Mouse (Mus musculus) spleen, adult 18-20 months (tissue): ENCODE results near the gene Cdk6.
"Not testable (repeated sequence)": the region's sequence is repeated elsewhere in the genome, so short reads cannot be mapped to it uniquely, and the experiment has no call there.

ENCODE experiments used
- DNase-seq, 2 experiments: peaks; one replicate each; pipeline ENCODE4 v3.0.0; 2022; ENCODE audit warnings: mixed read lengths in 2 of 2

Cdk6 gene

DNA sequence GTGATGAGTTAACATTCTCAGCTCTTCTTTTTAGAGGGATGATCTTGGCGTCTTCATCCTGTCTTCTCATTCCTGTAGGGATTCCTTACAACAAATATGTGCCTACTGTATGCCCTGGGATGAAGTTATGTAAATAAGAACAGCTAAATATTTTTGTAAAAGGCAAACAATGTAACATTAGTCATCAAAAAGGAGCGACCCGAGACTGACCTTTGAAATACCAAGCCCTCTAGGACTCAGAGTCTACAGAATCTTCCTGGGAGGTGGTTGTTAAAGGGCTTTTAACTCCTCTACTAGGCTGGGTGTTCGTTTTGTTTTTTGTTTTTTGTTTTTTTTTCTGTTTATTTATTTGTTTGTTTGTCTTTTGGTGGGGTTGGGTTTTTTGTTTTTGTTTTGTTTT is 4.3 kb downstream of the Cdk6 start:
- not testable (repeated sequence) for DNase-seq

- DNase-seq = not testable (repeated sequence)
Observed at GRCm38 (mm10) chr5:3349393-3349792, 8.1 kb downstream of the Cdk6 start.

GRCm38 (mm10) chr5:3351836-3352235 is 10.6 kb downstream of the Cdk6 start:
- DNase-seq = not testable (repeated sequence)

GRCm38 (mm10) chr5:3352314-3352713 is 11.0 kb downstream of the Cdk6 start:
- DNase-seq = no peak

DNA sequence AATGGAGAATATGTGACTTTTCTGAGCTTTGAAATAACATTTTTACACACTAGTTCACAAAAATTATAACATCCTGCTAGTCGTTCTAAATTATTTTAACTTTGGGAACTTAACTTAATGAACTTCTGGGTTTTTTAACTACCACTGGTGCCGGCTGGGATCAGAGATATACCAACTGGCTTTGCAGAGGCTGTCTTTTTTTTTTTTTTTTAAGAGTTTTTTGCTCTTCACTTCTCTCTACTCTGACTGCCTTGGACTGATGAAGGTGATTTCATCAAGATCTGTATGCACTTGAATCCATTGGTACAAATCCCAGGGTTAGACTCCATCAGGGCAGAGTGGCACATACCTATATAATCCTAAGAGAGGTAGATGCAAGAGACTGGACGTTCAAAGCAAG is 11.5 kb downstream of the Cdk6 start:
- no peak for DNase-seq

- DNase-seq = no peak
Observed at GRCm38 (mm10) chr5:3354307-3354706, 13.0 kb downstream of the Cdk6 start.

DNA sequence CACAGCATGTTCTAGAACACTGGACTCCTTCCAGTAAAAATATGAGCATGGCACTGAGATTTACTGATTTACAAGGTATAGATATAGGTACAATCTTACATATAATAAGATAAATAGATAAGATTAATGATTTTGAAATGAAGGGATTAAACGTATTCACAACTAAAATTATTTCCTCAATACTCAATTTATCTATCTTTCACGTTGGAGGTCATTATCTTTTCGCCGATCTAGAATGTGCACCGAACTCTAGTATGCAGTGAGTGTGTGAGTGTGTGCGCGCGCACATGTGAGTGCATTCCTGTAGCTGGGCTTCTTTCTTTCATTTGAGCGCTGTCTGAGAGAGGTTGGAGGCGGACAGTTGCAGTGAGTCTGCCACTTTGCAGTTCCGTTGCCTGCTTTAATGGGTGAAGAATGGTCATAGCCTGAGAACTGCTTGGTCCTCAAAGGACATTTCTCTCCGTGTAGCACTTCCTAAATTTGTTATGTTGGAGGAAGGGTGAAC is 13.8 kb downstream of the Cdk6 start:
- no peak for DNase-seq

DNA sequence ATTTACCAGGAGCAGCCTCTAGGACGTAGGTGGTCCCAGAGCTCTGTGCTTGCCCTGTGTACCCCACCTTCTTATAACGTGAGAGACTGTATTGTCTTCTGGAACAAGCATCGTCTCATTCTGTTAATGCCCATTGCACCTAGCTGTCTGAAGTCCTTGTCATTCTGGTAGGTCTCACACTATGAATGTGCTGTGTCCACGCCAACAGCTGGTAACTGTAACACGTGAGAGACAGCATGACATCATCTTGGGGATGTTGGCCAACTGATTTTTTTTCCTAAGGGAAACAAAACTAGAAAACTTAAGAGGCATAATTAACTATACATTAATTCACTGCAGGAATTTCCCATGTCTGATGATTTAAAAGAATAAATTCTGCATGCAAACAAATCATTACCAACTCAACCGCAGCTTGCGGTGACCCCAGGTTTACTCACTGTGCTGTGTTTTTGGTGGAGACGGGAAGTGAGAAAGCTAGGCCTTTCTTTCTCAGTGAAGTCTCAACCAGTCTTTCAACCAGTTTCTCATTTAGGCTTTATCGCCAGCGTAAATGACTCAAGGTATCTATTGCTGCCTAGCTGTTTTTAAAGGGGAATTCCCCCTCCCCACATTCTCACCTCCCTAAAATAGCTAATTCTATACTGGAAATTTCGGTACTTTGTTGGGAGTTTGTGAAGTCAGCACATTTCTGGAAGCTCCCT is 14.4 kb downstream of the Cdk6 start:
- DNase-seq = no peak

DNA sequence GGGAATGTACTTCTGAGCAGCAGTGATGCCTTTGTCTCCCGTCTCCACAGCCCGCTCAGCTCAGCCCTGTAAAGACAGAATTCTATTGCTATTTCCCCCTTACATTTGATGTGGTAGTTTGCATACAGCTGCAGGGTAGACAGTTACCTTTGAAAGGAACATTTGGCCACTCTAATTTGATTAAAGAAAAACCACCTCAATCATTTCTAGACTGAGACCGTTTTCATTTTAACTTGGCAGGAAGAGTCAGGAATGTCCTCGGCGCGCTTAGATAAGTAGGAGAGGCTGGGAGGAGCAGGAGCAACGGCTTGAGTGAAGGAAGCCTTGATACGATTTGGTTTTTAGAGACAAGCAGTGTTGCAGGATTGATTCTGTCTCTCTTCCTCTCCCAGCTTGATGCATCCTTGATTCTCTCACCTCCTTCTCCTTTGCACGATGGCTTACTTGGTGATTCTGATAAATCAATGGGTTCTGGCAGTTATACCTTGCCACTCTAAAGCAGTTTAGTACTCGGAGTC is 15.0 kb downstream of the Cdk6 start:
- DNase-seq = no peak

- DNase-seq = no peak
Observed at GRCm38 (mm10) chr5:3357496-3357895, 16.2 kb downstream of the Cdk6 start.

GRCm38 (mm10) chr5:3358687-3359520 is 17.6 kb downstream of the Cdk6 start:
- DNase-seq = no peak

GRCm38 (mm10) chr5:3359914-3360313 is 18.6 kb downstream of the Cdk6 start:
- no peak for DNase-seq

DNA sequence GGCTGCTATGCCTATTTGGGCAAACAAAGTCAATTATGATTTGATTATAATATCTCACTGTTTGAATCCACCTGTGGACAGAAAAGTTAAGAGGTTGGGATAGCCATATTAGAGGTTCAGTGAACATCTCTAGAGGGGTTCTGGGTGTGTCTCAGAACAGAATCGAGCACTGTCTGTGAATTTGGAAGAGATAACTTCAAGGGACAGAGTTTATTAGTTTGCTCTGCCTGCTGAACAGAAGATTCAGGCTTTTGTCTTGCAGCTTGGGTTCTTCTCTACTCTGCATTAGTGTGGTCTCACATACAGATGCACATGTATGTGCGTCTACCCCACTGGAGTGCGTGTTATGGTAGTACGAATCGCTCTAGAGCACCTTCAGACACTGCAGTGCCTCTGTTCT is 20.0 kb downstream of the Cdk6 start:
- DNase-seq = no peak

GRCm38 (mm10) chr5:3362111-3362510 is 20.8 kb downstream of the Cdk6 start:
- no peak for DNase-seq

DNA sequence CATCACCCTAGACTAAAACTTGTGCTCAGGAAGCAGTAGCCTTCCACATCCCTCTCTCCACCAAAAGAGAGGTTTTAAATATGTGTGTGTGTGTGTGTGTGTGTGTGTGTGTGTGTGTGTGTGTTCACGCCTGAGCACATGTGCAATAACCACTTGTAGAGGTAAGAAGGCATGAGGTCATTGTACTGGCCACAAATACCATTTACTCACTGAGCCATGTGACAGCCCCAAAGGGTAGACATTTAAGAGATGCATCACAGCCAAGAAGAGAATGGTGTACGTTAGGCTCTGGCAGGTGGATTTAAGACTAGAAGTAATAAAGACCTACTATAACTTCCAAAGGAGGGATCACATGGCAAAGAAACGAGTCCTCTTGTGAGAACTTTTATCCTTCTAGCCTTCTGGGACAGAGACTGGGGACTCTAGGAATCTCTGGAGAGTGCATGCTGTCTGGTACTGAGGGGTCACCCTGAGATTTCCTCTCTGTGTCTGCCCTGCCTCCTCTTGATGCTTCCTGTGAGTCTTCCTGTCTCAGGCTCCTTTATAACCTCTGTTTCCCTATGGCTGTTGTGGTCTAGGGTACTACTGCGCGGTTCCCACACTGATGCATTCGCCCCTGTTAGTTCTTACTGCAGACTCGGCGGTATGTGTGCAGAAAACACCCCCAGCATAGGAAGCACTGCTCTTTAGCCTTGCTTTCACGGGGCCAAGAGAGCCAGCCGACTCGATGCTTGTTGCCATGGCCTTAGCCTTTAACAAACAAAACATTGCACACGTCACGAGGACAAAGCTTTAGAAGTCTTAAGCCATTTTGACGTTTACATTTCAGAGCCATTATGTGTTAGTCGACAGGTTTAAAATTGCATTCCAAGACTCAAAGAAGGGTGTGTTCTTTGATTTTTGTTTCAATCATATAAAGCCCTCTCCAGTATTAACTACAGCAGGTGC is 22.0 kb downstream of the Cdk6 start:
- no peak for DNase-seq

DNA sequence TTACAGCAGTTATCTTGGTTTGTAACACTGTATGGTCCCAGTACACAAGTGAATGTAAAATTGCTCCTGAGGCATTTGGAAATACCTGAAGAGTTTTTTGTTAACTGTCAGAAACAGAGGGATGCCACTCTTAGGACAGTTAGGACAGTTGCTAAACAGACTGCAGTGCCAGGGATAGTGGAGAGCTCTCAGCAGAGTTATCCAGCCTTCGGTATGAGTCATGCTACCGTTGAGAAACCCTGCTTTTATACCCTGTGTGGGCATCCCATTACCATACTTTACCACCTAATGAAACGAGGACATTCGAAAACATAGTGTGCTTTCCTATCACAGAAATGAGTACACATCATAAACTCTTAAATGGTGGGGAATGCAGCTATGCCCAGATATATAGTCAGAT is 25.8 kb downstream of the Cdk6 start:
- no peak for DNase-seq

DNA sequence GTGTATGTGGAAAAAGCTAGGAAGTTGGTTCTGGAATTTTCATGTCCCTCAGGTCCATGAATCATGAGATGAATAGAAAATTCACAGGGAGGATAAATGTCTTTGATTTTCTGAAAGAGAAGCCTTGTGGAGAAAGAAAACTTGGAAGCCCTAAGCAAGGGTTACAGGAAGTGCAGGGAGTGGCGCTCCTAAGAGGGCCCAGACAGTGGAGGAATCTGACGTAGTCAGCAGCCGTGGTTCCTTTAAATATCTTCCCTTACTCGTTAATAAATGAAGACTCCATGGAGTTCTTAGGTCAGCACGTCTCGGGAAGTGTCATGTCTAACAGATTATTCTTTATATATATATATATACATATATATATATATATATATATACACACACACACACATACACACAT is 28.0 kb downstream of the Cdk6 start:
- no peak for DNase-seq

GRCm38 (mm10) chr5:3371212-3371611 is 29.9 kb downstream of the Cdk6 start:
- DNase-seq = no peak

DNA sequence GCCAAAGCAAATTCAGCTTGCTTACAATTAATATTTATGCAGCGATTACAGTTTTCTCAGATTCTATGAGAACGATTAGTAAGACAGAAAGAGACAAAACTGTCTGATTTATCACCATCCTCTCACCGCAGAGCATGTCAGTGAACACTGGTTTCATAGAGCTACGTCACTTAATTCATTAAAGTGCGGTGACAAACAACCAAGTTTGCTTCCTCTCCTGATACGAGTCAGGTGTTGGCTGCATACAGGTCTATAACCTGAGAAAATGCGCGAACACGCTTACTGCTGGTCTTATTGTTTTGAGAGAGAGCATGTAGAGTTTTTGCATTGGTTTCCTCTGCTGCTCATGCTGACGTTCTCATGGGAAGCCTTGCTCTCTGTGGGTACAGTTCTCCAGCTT is 31.9 kb downstream of the Cdk6 start:
- DNase-seq = no peak

DNA sequence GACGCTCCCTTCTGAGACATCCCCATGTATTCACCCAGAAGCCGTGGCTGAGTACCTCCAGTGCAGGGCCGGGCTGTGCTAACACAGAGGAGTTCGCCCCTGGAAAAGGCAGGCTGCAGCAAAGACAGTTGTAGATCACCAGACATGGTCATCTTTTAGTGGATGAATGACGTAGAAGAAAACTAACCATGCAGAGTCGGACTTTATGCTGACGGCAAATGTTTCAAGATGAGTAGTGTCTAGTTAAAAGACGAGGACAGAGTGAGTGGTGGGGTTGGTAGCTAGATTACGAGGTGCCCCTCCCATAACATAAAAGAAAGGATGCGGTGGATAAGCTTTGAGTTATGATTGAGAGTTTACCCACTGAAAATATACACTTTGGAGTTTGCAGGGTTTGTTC is 33.5 kb downstream of the Cdk6 start:
- no peak for DNase-seq

GRCm38 (mm10) chr5:3376167-3376566 is 34.9 kb downstream of the Cdk6 start:
- no peak for DNase-seq

- DNase-seq = no peak
Observed at GRCm38 (mm10) chr5:3379252-3379651, 38.0 kb downstream of the Cdk6 start.
